Mouse (Mus musculus) heart, adult 2 months (tissue): Measurements from ENCODE around the gene Rps21.

ENCODE experiments used
- CTCF ChIP-seq: fragments of 200-600 bp; IDR thresholded peaks from 2 replicates; pipeline ENCODE4 v1.8.1; 2022; ENCODE audit warnings: antibody characterized with exemption, mild to moderate bottlenecking, moderate library complexity
- POLR2A ChIP-seq: fragments of 200-500 bp; IDR thresholded peaks from 2 replicates; pipeline ENCODE4 v1.6.1; 2011; ENCODE audit warnings: mild to moderate bottlenecking, low read depth, low read length, control low read depth; ENCODE audit not compliant: insufficient read depth

DNA sequence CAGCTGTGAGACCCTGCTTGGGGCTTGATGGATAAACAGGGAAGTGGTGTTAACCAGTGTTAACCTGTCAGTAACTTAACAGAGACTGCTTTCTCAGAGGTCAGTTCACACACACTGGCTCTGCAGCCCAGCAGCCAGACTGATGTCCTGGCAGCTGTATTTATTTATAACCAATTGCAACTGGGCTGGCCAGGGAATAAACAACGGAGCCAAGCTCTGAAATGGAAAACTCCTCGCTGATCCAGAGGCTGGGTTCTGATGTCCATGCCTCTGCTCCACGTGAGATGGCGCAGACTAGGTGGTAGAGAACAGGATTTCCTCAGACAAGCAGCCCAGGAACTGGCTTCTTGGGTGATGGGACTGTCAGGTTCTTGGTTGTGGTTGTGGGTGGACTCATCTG is 34.8 kb downstream of the Rps21 start:
- no peak for TF ChIP-seq CTCF
- no peak for TF ChIP-seq POLR2A
